Mouse (Mus musculus): Measurements from ENCODE around the gene Epn3. TPM values are rescaled to one million over a fixed set of nuclear protein-coding genes. Genes with fewer than 3 reads are reported as not detected.

Epn3 gene
- polyA plus RNA-seq, 1 experiment from 2014 or later: 34.5 TPM

GRCm38 (mm10) chr11:94488767-94489533 is 10.8 kb downstream of the Epn3 start:
- no peaks in the 10 kb centered on the region for H3K9me3 ChIP-seq (ENCODE audit: low read length)
- DNase-seq (ENCODE audit: low spot score): peak; percentile 64
- H3K27me3 ChIP-seq (replicated peaks; ENCODE audit: insufficient read depth, low read length): 0 out of 2 replicates have a peak, but pooled peaks cover 3% of the 10 kb centered on the region
- no peak overlapping the region for H3K27ac ChIP-seq (ENCODE audit: low read length)
- no peaks in the 10 kb centered on the region for H3K36me3 ChIP-seq (ENCODE audit: insufficient read depth, low read length)
- no peak for TF ChIP-seq EP300 (IDR thresholded peaks at IDR 0.05)
- no peak for TF ChIP-seq CTCF (IDR thresholded peaks at IDR 0.05)
- peaks cover 4% of the 10 kb centered on the region; the same call in 1 of the 2 replicates for H3K4me1 ChIP-seq (ENCODE audit: insufficient read depth, low read depth, low read length)
- H3K4me2 ChIP-seq (replicated peaks; ENCODE audit: low read depth, low read length): no peak overlapping the region
- peak; percentile 46 for ATAC-seq
- 72% methylated on average over 11 of the region's 11 CpGs for WGBS
- H3K9ac ChIP-seq (replicated peaks; ENCODE audit: low read depth): no peak overlapping the region
- no peak overlapping the region for H3K4me3 ChIP-seq (ENCODE audit: low read depth, low read length)

- Histone ChIP-seq H3K4me2 (replicated peaks; ENCODE audit: low read depth, low read length) (peak within 1 kb of the TSS; percentile 35; the same call in 1 of the 2 replicates), H3K27ac (ENCODE audit: low read length) (no peak within 1 kb of the TSS), H3K4me1 (ENCODE audit: insufficient read depth, low read depth, low read length) (peaks cover 2% of the 10 kb centered on the region; the same call in 1 of the 2 replicates), H3K27me3 (replicated peaks; ENCODE audit: insufficient read depth, low read length) (0 out of 2 replicates have a peak, but pooled peaks cover 3% of the 10 kb centered on the region), H3K9ac (replicated peaks; ENCODE audit: low read depth) (no peak within 1 kb of the TSS), H3K4me3 (ENCODE audit: low read depth, low read length) (no peak within 1 kb of the TSS), H3K9me3 (ENCODE audit: low read length) (no peaks in the 10 kb centered on the region), H3K36me3 (ENCODE audit: insufficient read depth, low read length) (no peaks in the 10 kb centered on the region)
- TF ChIP-seq CTCF (IDR thresholded peaks at IDR 0.05): peak; percentile 98
- no peak for TF ChIP-seq EP300 (IDR thresholded peaks at IDR 0.05)
- WGBS: 2% methylated on average over 24 of the region's 24 CpGs
- DNase-seq (ENCODE audit: low spot score) (peak; percentile 76), ATAC-seq (peak; percentile 62)
Measured at GRCm38 (mm10) chr11:94486001-94486400, 13.8 kb downstream of the Epn3 start, which contains the start of gene Spata20. Spata20 (minus strand) TSS chr11:94486179.

- Histone ChIP-seq H3K9me3 (ENCODE audit: low read length) (no peaks in the 10 kb centered on the region), H3K36me3 (ENCODE audit: insufficient read depth, low read length) (no peaks in the 10 kb centered on the region), H3K4me3 (ENCODE audit: low read depth, low read length) (no peak overlapping the region), H3K27ac (ENCODE audit: low read length) (no peak overlapping the region), H3K9ac (replicated peaks; ENCODE audit: low read depth) (no peak overlapping the region), H3K27me3 (replicated peaks; ENCODE audit: insufficient read depth, low read length) (0 out of 2 replicates have a peak, but pooled peaks cover 3% of the 10 kb centered on the region), H3K4me2 (replicated peaks; ENCODE audit: low read depth, low read length) (no peak overlapping the region), H3K4me1 (ENCODE audit: insufficient read depth, low read depth, low read length) (no peaks in the 10 kb centered on the region)
- DNase-seq (ENCODE audit: low spot score): no peak
- ATAC-seq: peak; percentile 19; the same call in 1 of the 2 replicates
- no peak for TF ChIP-seq CTCF (IDR thresholded peaks at IDR 0.05)
- no peak for TF ChIP-seq EP300 (IDR thresholded peaks at IDR 0.05)
- 67% methylated on average over 5 of the region's 5 CpGs for WGBS
Measured at GRCm38 (mm10) chr11:94485223-94485622, 14.6 kb downstream of the Epn3 start.

GRCm38 (mm10) chr11:94484636-94485035 is 15.1 kb downstream of the Epn3 start:
- no peaks in the 10 kb centered on the region for H3K4me1 ChIP-seq (ENCODE audit: insufficient read depth, low read depth, low read length)
- no peak overlapping the region for H3K9ac ChIP-seq (replicated peaks; ENCODE audit: low read depth)
- ATAC-seq (no peak), DNase-seq (ENCODE audit: low spot score) (no peak)
- H3K36me3 ChIP-seq (ENCODE audit: insufficient read depth, low read length): no peaks in the 10 kb centered on the region
- H3K4me2 ChIP-seq (replicated peaks; ENCODE audit: low read depth, low read length): no peak overlapping the region
- H3K27ac ChIP-seq (ENCODE audit: low read length): no peak overlapping the region
- H3K27me3 ChIP-seq (replicated peaks; ENCODE audit: insufficient read depth, low read length): 0 out of 2 replicates have a peak, but pooled peaks cover 3% of the 10 kb centered on the region
- H3K9me3 ChIP-seq (ENCODE audit: low read length): no peaks in the 10 kb centered on the region
- no peak overlapping the region for H3K4me3 ChIP-seq (ENCODE audit: low read depth, low read length)
- TF ChIP-seq EP300 (IDR thresholded peaks at IDR 0.05) (no peak), CTCF (IDR thresholded peaks at IDR 0.05) (no peak)
- 83% methylated on average over 9 of the region's 9 CpGs for WGBS

GRCm38 (mm10) chr11:94483921-94484320 is 15.9 kb downstream of the Epn3 start:
- no peaks in the 10 kb centered on the region for H3K9me3 ChIP-seq (ENCODE audit: low read length)
- WGBS: 75% methylated on average over 14 of the region's 14 CpGs
- H3K4me1 ChIP-seq (ENCODE audit: insufficient read depth, low read depth, low read length): no peaks in the 10 kb centered on the region
- no peak for DNase-seq (ENCODE audit: low spot score)
- no peak for TF ChIP-seq EP300 (IDR thresholded peaks at IDR 0.05)
- no peak for TF ChIP-seq CTCF (IDR thresholded peaks at IDR 0.05)
- no peak overlapping the region for H3K4me2 ChIP-seq (replicated peaks; ENCODE audit: low read depth, low read length)
- no peak overlapping the region for H3K4me3 ChIP-seq (ENCODE audit: low read depth, low read length)
- ATAC-seq: no peak
- no peaks in the 10 kb centered on the region for H3K36me3 ChIP-seq (ENCODE audit: insufficient read depth, low read length)
- 0 out of 2 replicates have a peak, but pooled peaks cover 3% of the 10 kb centered on the region for H3K27me3 ChIP-seq (replicated peaks; ENCODE audit: insufficient read depth, low read length)
- H3K9ac ChIP-seq (replicated peaks; ENCODE audit: low read depth): no peak overlapping the region
- H3K27ac ChIP-seq (ENCODE audit: low read length): no peak overlapping the region

- TF ChIP-seq CTCF (IDR thresholded peaks at IDR 0.05) (no peak), EP300 (IDR thresholded peaks at IDR 0.05) (no peak)
- no peak overlapping the region for H3K4me3 ChIP-seq (ENCODE audit: low read depth, low read length)
- 77% methylated on average over 11 of the region's 11 CpGs for WGBS
Measured at GRCm38 (mm10) chr11:94483436-94483835, 16.3 kb downstream of the Epn3 start.

More at GRCm38 (mm10) chr11:94483436-94483835, 16.3 kb downstream of the Epn3 start:
- no peak overlapping the region for H3K4me2 ChIP-seq (replicated peaks; ENCODE audit: low read depth, low read length)
- H3K27ac ChIP-seq (ENCODE audit: low read length): no peak overlapping the region
- H3K9ac ChIP-seq (replicated peaks; ENCODE audit: low read depth): no peak overlapping the region
- H3K36me3 ChIP-seq (ENCODE audit: insufficient read depth, low read length): no peaks in the 10 kb centered on the region
- no peaks in the 10 kb centered on the region for H3K4me1 ChIP-seq (ENCODE audit: insufficient read depth, low read depth, low read length)
- ATAC-seq (no peak), DNase-seq (ENCODE audit: low spot score) (no peak)
- no peaks in the 10 kb centered on the region for H3K9me3 ChIP-seq (ENCODE audit: low read length)
- 0 out of 2 replicates have a peak, but pooled peaks cover 3% of the 10 kb centered on the region for H3K27me3 ChIP-seq (replicated peaks; ENCODE audit: insufficient read depth, low read length)

Data from lung, postnatal 0 days (tissue).